Mouse (Mus musculus): ENCODE data around the gene Cptp. TPM values are rescaled to one million over a fixed set of nuclear protein-coding genes. Genes with fewer than 3 reads are reported as not detected.

The Cptp gene
- polyA plus RNA-seq (2015; fragmentation: Nextera tagmentation; extraction: Ambion mirVana): 7.5 and 8.9 TPM in 2 replicates

- peak within 1 kb of the TSS; percentile 86 for H3K9ac ChIP-seq
- peaks cover 52% of the 10 kb centered on the region for H3K36me3 ChIP-seq (replicated peaks)
- peaks cover 42% of the 10 kb centered on the region for H3K4me1 ChIP-seq (replicated peaks)
- no peaks in the 10 kb centered on the region for H3K27me3 ChIP-seq
- peak; percentile 95 for ATAC-seq (ENCODE audit: insufficient read depth)
- H3K9me3 ChIP-seq (replicated peaks): no peaks in the 10 kb centered on the region
- peak within 1 kb of the TSS; percentile 91 for H3K4me3 ChIP-seq (replicated peaks)
- H3K27ac ChIP-seq (replicated peaks): peak within 1 kb of the TSS; percentile 72
- H3K4me2 ChIP-seq: peak within 1 kb of the TSS; percentile 97
- WGBS (ENCODE audit: insufficient replicate concordance): under 1% methylated on average over 63 of the region's 63 CpGs
Measured at GRCm38 (mm10) chr4:155869317-155870033, at the start of gene Cptp, which contains the start of gene Ints11. TSS of gene Cptp (minus strand) at chr4:155869440. TSS of gene Ints11 (plus strand) at chr4:155869546.

GRCm38 (mm10) chr4:155908751-155909150, 39.5 kb upstream of the Cptp start:
- Histone ChIP-seq H3K27me3 (no peaks in the 10 kb centered on the region), H3K9me3 (replicated peaks) (no peaks in the 10 kb centered on the region), H3K9ac (no peak overlapping the region), H3K36me3 (replicated peaks) (peaks cover 22% of the 10 kb centered on the region), H3K4me2 (no peak overlapping the region), H3K27ac (replicated peaks) (no peak overlapping the region), H3K4me3 (replicated peaks) (no peak overlapping the region), H3K4me1 (replicated peaks) (no peaks in the 10 kb centered on the region)
- ATAC-seq (ENCODE audit: insufficient read depth): no peak
- 66% methylated on average over 4 of the region's 4 CpGs for WGBS (ENCODE audit: insufficient replicate concordance)

GRCm38 (mm10) chr4:155908281-155908680, 39.0 kb upstream of the Cptp start:
- Histone ChIP-seq H3K9me3 (replicated peaks) (no peaks in the 10 kb centered on the region), H3K27ac (replicated peaks) (no peak overlapping the region), H3K4me2 (no peak overlapping the region), H3K27me3 (no peaks in the 10 kb centered on the region), H3K4me3 (replicated peaks) (no peak overlapping the region), H3K9ac (no peak overlapping the region), H3K36me3 (replicated peaks) (peaks cover 27% of the 10 kb centered on the region), H3K4me1 (replicated peaks) (no peaks in the 10 kb centered on the region)
- ATAC-seq (ENCODE audit: insufficient read depth): peak; percentile 9; the same call in 1 of the 2 replicates
- WGBS (ENCODE audit: insufficient replicate concordance): 68% methylated on average over 7 of the region's 7 CpGs

- H3K36me3 ChIP-seq (replicated peaks): peaks cover 39% of the 10 kb centered on the region
- no peak overlapping the region for H3K27ac ChIP-seq (replicated peaks)
- no peak for ATAC-seq (ENCODE audit: insufficient read depth)
- H3K9ac ChIP-seq: no peak overlapping the region
- 77% methylated on average over 11 of the region's 11 CpGs for WGBS (ENCODE audit: insufficient replicate concordance)
- H3K4me1 ChIP-seq (replicated peaks): no peaks in the 10 kb centered on the region
- no peaks in the 10 kb centered on the region for H3K9me3 ChIP-seq (replicated peaks)
- no peak overlapping the region for H3K4me2 ChIP-seq
- no peaks in the 10 kb centered on the region for H3K27me3 ChIP-seq
- H3K4me3 ChIP-seq (replicated peaks): no peak overlapping the region
Measured at GRCm38 (mm10) chr4:155907003-155907402, 37.8 kb upstream of the Cptp start.

GRCm38 (mm10) chr4:155906125-155906524, 36.9 kb upstream of the Cptp start:
- peaks cover 48% of the 10 kb centered on the region for H3K36me3 ChIP-seq (replicated peaks)
- H3K9ac ChIP-seq: no peak overlapping the region
- H3K4me1 ChIP-seq (replicated peaks): no peaks in the 10 kb centered on the region
- H3K4me2 ChIP-seq: no peak overlapping the region
- H3K9me3 ChIP-seq (replicated peaks): no peaks in the 10 kb centered on the region
- H3K27me3 ChIP-seq: no peaks in the 10 kb centered on the region
- 81% methylated on average over 9 of the region's 9 CpGs for WGBS (ENCODE audit: insufficient replicate concordance)
- no peak overlapping the region for H3K4me3 ChIP-seq (replicated peaks)
- H3K27ac ChIP-seq (replicated peaks): no peak overlapping the region
- no peak for ATAC-seq (ENCODE audit: insufficient read depth)

GRCm38 (mm10) chr4:155905634-155906033, 36.4 kb upstream of the Cptp start:
- Histone ChIP-seq H3K4me2 (no peak overlapping the region), H3K27me3 (no peaks in the 10 kb centered on the region), H3K9me3 (replicated peaks) (no peaks in the 10 kb centered on the region), H3K4me3 (replicated peaks) (no peak overlapping the region), H3K36me3 (replicated peaks) (peaks cover 53% of the 10 kb centered on the region), H3K9ac (no peak overlapping the region), H3K27ac (replicated peaks) (no peak overlapping the region), H3K4me1 (replicated peaks) (no peaks in the 10 kb centered on the region)
- no peak for ATAC-seq (ENCODE audit: insufficient read depth)
- 84% methylated on average over 13 of the region's 13 CpGs for WGBS (ENCODE audit: insufficient replicate concordance)

- no peak for ATAC-seq (ENCODE audit: insufficient read depth)
- Histone ChIP-seq H3K4me2 (no peak overlapping the region), H3K4me1 (replicated peaks) (no peaks in the 10 kb centered on the region), H3K9me3 (replicated peaks) (no peaks in the 10 kb centered on the region), H3K36me3 (replicated peaks) (peaks cover 64% of the 10 kb centered on the region), H3K4me3 (replicated peaks) (no peak overlapping the region), H3K27me3 (no peaks in the 10 kb centered on the region), H3K27ac (replicated peaks) (no peak overlapping the region), H3K9ac (no peak overlapping the region)
- WGBS (ENCODE audit: insufficient replicate concordance): 82% methylated on average over 13 of the region's 13 CpGs
Measured at GRCm38 (mm10) chr4:155904318-155905102, 35.3 kb upstream of the Cptp start.

- H3K4me1 ChIP-seq (replicated peaks): no peaks in the 10 kb centered on the region
- no peak overlapping the region for H3K27ac ChIP-seq (replicated peaks)
- no peak overlapping the region for H3K4me2 ChIP-seq
- no peaks in the 10 kb centered on the region for H3K9me3 ChIP-seq (replicated peaks)
- WGBS (ENCODE audit: insufficient replicate concordance): 89% methylated on average over 13 of the region's 13 CpGs
- H3K4me3 ChIP-seq (replicated peaks): no peak overlapping the region
- H3K9ac ChIP-seq: no peak overlapping the region
- no peaks in the 10 kb centered on the region for H3K27me3 ChIP-seq
- H3K36me3 ChIP-seq (replicated peaks): peaks cover 77% of the 10 kb centered on the region
- ATAC-seq (ENCODE audit: insufficient read depth): no peak
Measured at GRCm38 (mm10) chr4:155903246-155903645, 34.0 kb upstream of the Cptp start.

- no peak overlapping the region for H3K27ac ChIP-seq (replicated peaks)
- no peak overlapping the region for H3K4me3 ChIP-seq (replicated peaks)
- no peaks in the 10 kb centered on the region for H3K9me3 ChIP-seq (replicated peaks)
- H3K27me3 ChIP-seq: no peaks in the 10 kb centered on the region
- WGBS (ENCODE audit: insufficient replicate concordance): 55% methylated on average over 3 of the region's 3 CpGs
- no peak overlapping the region for H3K4me2 ChIP-seq
- no peak for ATAC-seq (ENCODE audit: insufficient read depth)
- H3K36me3 ChIP-seq (replicated peaks): peaks cover 92% of the 10 kb centered on the region
- no peak overlapping the region for H3K9ac ChIP-seq
- H3K4me1 ChIP-seq (replicated peaks): no peaks in the 10 kb centered on the region
Measured at GRCm38 (mm10) chr4:155901205-155901604, 32.0 kb upstream of the Cptp start.

GRCm38 (mm10) chr4:155899355-155899754, 30.1 kb upstream of the Cptp start:
- Histone ChIP-seq H3K9me3 (replicated peaks) (no peaks in the 10 kb centered on the region), H3K9ac (no peak overlapping the region), H3K4me3 (replicated peaks) (no peak overlapping the region), H3K27me3 (no peaks in the 10 kb centered on the region), H3K36me3 (replicated peaks) (peaks cover 80% of the 10 kb centered on the region), H3K4me2 (no peak overlapping the region), H3K4me1 (replicated peaks) (peaks cover 15% of the 10 kb centered on the region), H3K27ac (replicated peaks) (no peak overlapping the region)
- no peak for ATAC-seq (ENCODE audit: insufficient read depth)
- WGBS (ENCODE audit: insufficient replicate concordance): 88% methylated on average over 7 of the region's 7 CpGs

- H3K27me3 ChIP-seq: no peaks in the 10 kb centered on the region
- no peaks in the 10 kb centered on the region for H3K9me3 ChIP-seq (replicated peaks)
- H3K27ac ChIP-seq (replicated peaks): no peak overlapping the region
- peaks cover 69% of the 10 kb centered on the region for H3K36me3 ChIP-seq (replicated peaks)
- H3K4me2 ChIP-seq: no peak overlapping the region
- 82% methylated on average over 2 of the region's 2 CpGs for WGBS (ENCODE audit: insufficient replicate concordance)
- H3K9ac ChIP-seq: no peak overlapping the region
- peaks cover 26% of the 10 kb centered on the region for H3K4me1 ChIP-seq (replicated peaks)
- H3K4me3 ChIP-seq (replicated peaks): no peak overlapping the region
- ATAC-seq (ENCODE audit: insufficient read depth): no peak
Measured at GRCm38 (mm10) chr4:155898318-155898717, 29.1 kb upstream of the Cptp start.
